Mouse (Mus musculus): ENCODE measurements around the gene Lrrn4. TPM values are rescaled to one million over a fixed set of nuclear protein-coding genes. Genes with fewer than 3 reads are reported as not detected.

Gene Lrrn4
- polyA plus RNA-seq, 1 experiment from 2014 or later: 0.22 TPM

- H3K4me3 ChIP-seq: no peak overlapping the region
- WGBS: 84% methylated on average over 5 of the region's 5 CpGs
- H3K36me3 ChIP-seq: peaks cover 28% of the 10 kb centered on the region
- no peak overlapping the region for H3K4me2 ChIP-seq
- H3K9me3 ChIP-seq: no peaks in the 10 kb centered on the region
- no peak overlapping the region for H3K27ac ChIP-seq
- H3K4me1 ChIP-seq: no peaks in the 10 kb centered on the region
- no peak for ATAC-seq (ENCODE audit: insufficient number of reproducible peaks, insufficient read depth, low FRiP score, low TSS enrichment, low read depth)
- H3K9ac ChIP-seq: no peak overlapping the region
- no peaks in the 10 kb centered on the region for H3K27me3 ChIP-seq
Measured at GRCm38 (mm10) chr2:132867521-132867920, 13.2 kb downstream of the Lrrn4 start.

GRCm38 (mm10) chr2:132863325-132863724 lies 17.4 kb downstream of the Lrrn4 start:
- H3K4me2 ChIP-seq: no peak overlapping the region
- H3K9me3 ChIP-seq: no peaks in the 10 kb centered on the region
- no peak overlapping the region for H3K9ac ChIP-seq
- peaks cover 31% of the 10 kb centered on the region for H3K36me3 ChIP-seq
- ATAC-seq (ENCODE audit: insufficient number of reproducible peaks, insufficient read depth, low FRiP score, low TSS enrichment, low read depth): no peak
- H3K4me3 ChIP-seq: no peak overlapping the region
- no peak overlapping the region for H3K27ac ChIP-seq
- WGBS: 93% methylated on average over 2 of the region's 2 CpGs
- H3K27me3 ChIP-seq: no peaks in the 10 kb centered on the region
- H3K4me1 ChIP-seq: no peaks in the 10 kb centered on the region

- Histone ChIP-seq H3K27me3 (no peaks in the 10 kb centered on the region), H3K4me1 (no peaks in the 10 kb centered on the region), H3K4me3 (no peak overlapping the region), H3K9me3 (no peaks in the 10 kb centered on the region), H3K9ac (no peak overlapping the region), H3K27ac (no peak overlapping the region), H3K4me2 (no peak overlapping the region), H3K36me3 (peaks cover 25% of the 10 kb centered on the region)
- 84% methylated on average over 2 of the region's 2 CpGs for WGBS
- ATAC-seq (ENCODE audit: insufficient number of reproducible peaks, insufficient read depth, low FRiP score, low TSS enrichment, low read depth): no peak
Measured at GRCm38 (mm10) chr2:132861456-132861855, 19.2 kb downstream of the Lrrn4 start.

DNA sequence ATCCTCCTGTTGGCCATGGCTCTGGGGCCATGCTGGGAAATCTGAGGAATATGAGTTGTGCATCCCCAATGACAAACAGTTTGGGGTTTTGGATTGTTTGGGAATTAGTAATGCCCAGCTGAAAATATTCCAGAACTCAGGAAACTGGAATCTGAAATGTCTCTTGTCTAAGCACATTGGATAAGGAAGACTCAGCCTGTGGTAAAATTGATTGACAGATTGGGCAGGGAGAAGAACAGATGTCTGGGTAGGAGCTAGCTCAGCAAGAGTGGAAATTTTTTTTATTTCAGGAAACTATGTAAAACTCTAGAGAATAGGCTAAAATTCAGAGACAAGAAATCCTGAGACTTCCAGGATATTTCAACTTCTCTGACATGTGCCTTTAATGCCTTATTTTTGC lies 20.3 kb downstream of the Lrrn4 start:
- Histone ChIP-seq H3K36me3 (peaks cover 21% of the 10 kb centered on the region), H3K9me3 (no peaks in the 10 kb centered on the region), H3K27ac (no peak overlapping the region), H3K9ac (no peak overlapping the region), H3K4me3 (no peak overlapping the region), H3K4me2 (no peak overlapping the region), H3K27me3 (no peaks in the 10 kb centered on the region), H3K4me1 (no peaks in the 10 kb centered on the region)
- ATAC-seq (ENCODE audit: insufficient number of reproducible peaks, insufficient read depth, low FRiP score, low TSS enrichment, low read depth): no peak

GRCm38 (mm10) chr2:132856333-132856732 lies 24.4 kb downstream of the Lrrn4 start:
- H3K9ac ChIP-seq: no peak overlapping the region
- no peak overlapping the region for H3K4me3 ChIP-seq
- WGBS: 87% methylated on average over 5 of the region's 5 CpGs
- H3K4me1 ChIP-seq: no peaks in the 10 kb centered on the region
- H3K27me3 ChIP-seq: no peaks in the 10 kb centered on the region
- no peak overlapping the region for H3K27ac ChIP-seq
- H3K36me3 ChIP-seq: peaks cover 9% of the 10 kb centered on the region
- no peak overlapping the region for H3K4me2 ChIP-seq
- ATAC-seq (ENCODE audit: insufficient number of reproducible peaks, insufficient read depth, low FRiP score, low TSS enrichment, low read depth): no peak
- H3K9me3 ChIP-seq: no peaks in the 10 kb centered on the region

- Histone ChIP-seq H3K27ac (no peak overlapping the region), H3K36me3 (peaks cover 22% of the 10 kb centered on the region), H3K9ac (no peak overlapping the region), H3K4me3 (no peak overlapping the region), H3K4me1 (peaks cover 5% of the 10 kb centered on the region), H3K9me3 (no peaks in the 10 kb centered on the region), H3K27me3 (no peaks in the 10 kb centered on the region), H3K4me2 (no peak overlapping the region)
- WGBS: 77% methylated on average over 1 of the region's 1 CpGs
- ATAC-seq (ENCODE audit: insufficient number of reproducible peaks, insufficient read depth, low FRiP score, low TSS enrichment, low read depth): no peak
Measured at GRCm38 (mm10) chr2:132853051-132853450, 27.6 kb downstream of the Lrrn4 start.

GRCm38 (mm10) chr2:132849141-132849540 lies 31.6 kb downstream of the Lrrn4 start:
- H3K36me3 ChIP-seq: peaks cover 24% of the 10 kb centered on the region
- no peak overlapping the region for H3K9ac ChIP-seq
- H3K27me3 ChIP-seq: no peaks in the 10 kb centered on the region
- H3K27ac ChIP-seq: no peak overlapping the region
- 90% methylated on average over 6 of the region's 6 CpGs for WGBS
- H3K4me1 ChIP-seq: peaks cover 13% of the 10 kb centered on the region
- H3K4me2 ChIP-seq: no peak overlapping the region
- no peaks in the 10 kb centered on the region for H3K9me3 ChIP-seq
- H3K4me3 ChIP-seq: no peak overlapping the region
- ATAC-seq (ENCODE audit: insufficient number of reproducible peaks, insufficient read depth, low FRiP score, low TSS enrichment, low read depth): no peak

DNA sequence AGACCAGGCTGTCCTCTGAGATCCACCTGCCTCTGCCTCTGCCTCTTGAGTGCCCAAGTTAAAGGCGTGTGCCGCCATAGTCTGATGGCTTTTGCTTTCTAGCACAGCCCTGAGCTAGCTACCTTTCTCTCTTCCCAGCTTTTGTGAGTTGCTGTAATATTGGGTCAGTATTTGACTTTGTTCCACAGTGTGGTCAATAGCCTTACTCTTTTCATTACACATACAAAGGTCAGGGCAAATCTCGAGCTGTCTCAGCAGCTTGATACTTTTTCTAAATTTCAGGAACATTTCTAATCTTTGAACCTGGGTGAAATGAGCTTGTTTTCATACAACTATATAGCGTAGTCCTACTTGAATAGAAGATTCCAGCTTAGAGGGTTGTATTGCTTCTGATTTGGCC lies 32.3 kb downstream of the Lrrn4 start:
- H3K36me3 ChIP-seq: peaks cover 27% of the 10 kb centered on the region
- no peak for ATAC-seq (ENCODE audit: insufficient number of reproducible peaks, insufficient read depth, low FRiP score, low TSS enrichment, low read depth)
- 0 out of 2 replicates have a peak overlapping the region, but pooled peaks have one; percentile 94 for H3K4me3 ChIP-seq
- WGBS: 90% methylated on average over 4 of the region's 4 CpGs
- no peak overlapping the region for H3K4me2 ChIP-seq
- H3K27me3 ChIP-seq: no peaks in the 10 kb centered on the region
- 0 out of 2 replicates have a peak overlapping the region, but pooled peaks have one; percentile 44 for H3K9ac ChIP-seq
- peaks cover 13% of the 10 kb centered on the region for H3K4me1 ChIP-seq
- H3K27ac ChIP-seq: no peak overlapping the region
- H3K9me3 ChIP-seq: no peaks in the 10 kb centered on the region

- Histone ChIP-seq H3K9ac (peak overlapping the region; percentile 86), H3K27me3 (no peaks in the 10 kb centered on the region), H3K36me3 (peaks cover 21% of the 10 kb centered on the region), H3K4me1 (peaks cover 13% of the 10 kb centered on the region), H3K4me2 (peak overlapping the region; percentile 63), H3K4me3 (peak overlapping the region; percentile 94), H3K27ac (no peak overlapping the region), H3K9me3 (no peaks in the 10 kb centered on the region)
- WGBS: 25% methylated on average over 7 of the region's 7 CpGs
- no peak for ATAC-seq (ENCODE audit: insufficient number of reproducible peaks, insufficient read depth, low FRiP score, low TSS enrichment, low read depth)
Measured at GRCm38 (mm10) chr2:132847581-132847980, 33.1 kb downstream of the Lrrn4 start.

GRCm38 (mm10) chr2:132846407-132847358 lies 34.0 kb downstream of the Lrrn4 start, which contains the start of gene Crls1:
TSS of gene Crls1 (plus strand) at chr2:132846666.
- WGBS: under 1% methylated on average over 75 of the region's 96 CpGs
- Histone ChIP-seq H3K27ac (peak within 1 kb of the TSS; percentile 79), H3K4me1 (peaks cover 13% of the 10 kb centered on the region), H3K9ac (peak within 1 kb of the TSS; percentile 86), H3K4me3 (peak within 1 kb of the TSS; percentile 94), H3K36me3 (peaks cover 21% of the 10 kb centered on the region), H3K27me3 (no peaks in the 10 kb centered on the region), H3K4me2 (peak within 1 kb of the TSS; percentile 63), H3K9me3 (no peaks in the 10 kb centered on the region)
- ATAC-seq (ENCODE audit: insufficient number of reproducible peaks, insufficient read depth, low FRiP score, low TSS enrichment, low read depth): peak; percentile 82

DNA sequence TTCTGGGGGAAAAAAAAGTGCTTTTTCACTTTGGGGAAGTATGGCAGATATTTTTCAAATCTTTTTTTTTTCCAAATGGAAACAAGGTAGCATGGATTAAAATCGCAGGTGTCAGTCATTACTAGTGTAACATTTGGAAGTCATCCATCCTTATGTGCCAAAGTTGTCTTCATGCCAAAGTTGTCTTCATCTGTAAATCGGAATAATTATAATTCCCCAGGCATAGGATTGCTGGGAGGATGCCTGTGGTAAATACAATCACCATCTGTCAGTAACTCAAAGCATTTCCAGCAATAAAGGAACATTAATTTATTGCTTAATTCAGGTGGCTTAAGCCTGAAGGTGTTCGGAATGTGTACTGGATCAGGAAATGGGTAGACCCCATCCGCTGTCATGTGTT lies 39.6 kb downstream of the Lrrn4 start:
- no peak overlapping the region for H3K4me2 ChIP-seq
- no peaks in the 10 kb centered on the region for H3K27me3 ChIP-seq
- 90% methylated on average over 4 of the region's 4 CpGs for WGBS
- no peaks in the 10 kb centered on the region for H3K4me1 ChIP-seq
- no peak for ATAC-seq (ENCODE audit: insufficient number of reproducible peaks, insufficient read depth, low FRiP score, low TSS enrichment, low read depth)
- H3K36me3 ChIP-seq: peaks cover 20% of the 10 kb centered on the region
- H3K9ac ChIP-seq: no peak overlapping the region
- H3K9me3 ChIP-seq: no peaks in the 10 kb centered on the region
- H3K4me3 ChIP-seq: no peak overlapping the region
- H3K27ac ChIP-seq: no peak overlapping the region
